Mouse (Mus musculus): ENCODE results near the gene Enpp1.
A peak's percentile ranks its signal among the peaks of the same experiment; 100 is the strongest.

The Enpp1 gene

DNA sequence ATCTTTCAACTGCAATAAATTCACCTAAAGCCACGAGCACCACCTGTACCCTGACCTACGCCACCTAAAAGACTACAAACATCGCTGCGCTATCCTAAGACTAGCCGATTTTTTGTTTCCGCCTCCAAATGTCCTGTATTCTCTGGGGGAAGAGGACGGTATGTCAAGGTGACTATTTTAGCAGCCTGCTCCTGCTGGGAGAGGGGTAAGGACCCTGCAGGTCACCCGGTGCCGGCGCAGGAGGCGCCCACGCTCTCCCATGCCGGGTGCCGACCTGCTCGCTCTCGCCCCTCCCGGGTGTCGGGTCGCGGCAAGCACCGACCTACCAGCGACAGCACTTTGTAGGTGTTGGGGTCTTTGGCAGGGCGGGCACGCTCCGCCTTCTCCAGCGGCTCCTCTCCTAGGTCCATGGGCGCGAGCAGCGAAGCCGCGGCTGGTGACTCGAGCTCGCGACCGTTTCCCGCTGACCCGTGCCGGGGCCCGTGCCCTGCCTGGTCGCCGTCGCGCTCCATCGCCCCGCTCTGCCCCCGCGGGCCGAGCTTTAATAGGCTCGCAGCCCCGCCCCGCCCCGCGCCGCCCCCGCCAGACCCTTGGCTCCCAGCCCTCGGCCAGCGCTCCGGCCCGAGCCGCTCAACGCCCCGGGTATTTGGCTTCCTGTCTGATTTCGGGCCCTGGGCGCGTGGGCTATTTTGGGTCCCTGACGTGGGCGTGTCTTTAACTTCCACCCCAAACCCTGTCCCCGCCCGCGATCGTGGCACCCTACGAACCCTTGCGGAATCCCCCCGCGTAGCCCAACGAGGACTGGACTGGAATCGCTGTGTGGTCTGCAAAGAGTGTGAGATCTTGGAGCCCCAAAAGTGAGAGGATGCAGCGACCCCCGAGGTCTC lies at the start of gene Enpp1:
Gene Enpp1 (minus strand): TSS at position 680 of the 887 bp plus-strand sequence.
- DNase-seq: peak; percentile 56

DNA sequence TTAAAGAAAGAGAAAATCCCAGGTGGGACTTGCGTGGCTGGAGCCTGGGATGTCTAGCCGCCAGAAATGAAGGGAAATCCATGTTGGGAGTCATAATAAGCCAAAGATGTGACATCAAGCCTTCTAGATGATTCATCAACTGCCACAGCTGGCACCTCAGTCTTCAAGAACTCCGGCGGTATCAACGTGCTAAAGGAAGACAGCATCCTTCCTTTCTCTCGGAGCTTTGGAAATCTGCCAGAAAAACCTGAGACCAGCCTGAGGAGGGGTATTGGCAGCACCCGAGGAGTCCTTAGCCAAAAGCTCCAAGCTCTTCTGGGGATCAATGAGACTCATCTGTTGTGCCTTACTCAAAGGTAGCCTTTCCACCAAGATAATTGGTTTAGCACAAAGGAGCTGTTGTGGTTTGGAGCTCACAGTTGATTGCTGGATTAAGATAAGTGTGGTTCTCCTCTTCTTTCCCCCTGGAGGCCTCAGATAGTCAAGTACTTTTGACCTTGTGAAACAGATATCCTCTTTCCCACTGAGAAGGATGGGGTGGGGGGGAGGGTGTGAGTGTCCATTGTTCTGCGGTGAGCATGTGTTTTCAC lies 46.5 kb upstream of the Enpp1 start:
- no peak for DNase-seq

DNA sequence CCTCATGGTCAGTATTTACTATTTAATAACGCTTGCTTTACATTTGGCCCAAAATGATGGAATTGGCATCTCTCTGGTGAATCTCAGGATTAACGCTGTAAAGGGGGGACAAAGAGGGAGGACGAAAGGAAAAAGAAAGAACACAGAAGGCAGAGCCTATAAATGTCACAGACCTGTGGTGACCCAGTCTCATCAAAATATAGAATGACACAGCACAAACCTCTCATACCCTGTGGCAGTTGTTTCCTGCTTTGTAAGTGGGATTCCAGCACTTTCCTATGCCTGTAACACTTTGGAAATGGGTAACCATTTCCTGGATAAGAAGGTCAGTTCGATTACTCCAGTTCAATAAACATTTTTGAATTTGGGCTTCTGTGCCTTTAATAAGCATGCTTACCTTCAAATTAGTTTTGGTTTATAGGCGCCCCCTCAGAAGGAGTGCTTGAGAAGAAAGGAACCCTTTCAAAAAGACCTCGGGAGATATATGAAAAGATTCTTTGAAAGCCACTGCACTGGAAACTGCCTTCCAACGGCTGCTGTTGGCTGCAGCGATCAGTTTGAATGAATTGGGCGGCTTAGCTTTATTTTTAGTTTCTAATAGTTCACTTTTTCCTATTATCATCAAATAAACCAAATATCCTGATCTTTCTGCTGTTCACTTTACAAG lies 43.0 kb upstream of the Enpp1 start:
- no peak for DNase-seq

DNA sequence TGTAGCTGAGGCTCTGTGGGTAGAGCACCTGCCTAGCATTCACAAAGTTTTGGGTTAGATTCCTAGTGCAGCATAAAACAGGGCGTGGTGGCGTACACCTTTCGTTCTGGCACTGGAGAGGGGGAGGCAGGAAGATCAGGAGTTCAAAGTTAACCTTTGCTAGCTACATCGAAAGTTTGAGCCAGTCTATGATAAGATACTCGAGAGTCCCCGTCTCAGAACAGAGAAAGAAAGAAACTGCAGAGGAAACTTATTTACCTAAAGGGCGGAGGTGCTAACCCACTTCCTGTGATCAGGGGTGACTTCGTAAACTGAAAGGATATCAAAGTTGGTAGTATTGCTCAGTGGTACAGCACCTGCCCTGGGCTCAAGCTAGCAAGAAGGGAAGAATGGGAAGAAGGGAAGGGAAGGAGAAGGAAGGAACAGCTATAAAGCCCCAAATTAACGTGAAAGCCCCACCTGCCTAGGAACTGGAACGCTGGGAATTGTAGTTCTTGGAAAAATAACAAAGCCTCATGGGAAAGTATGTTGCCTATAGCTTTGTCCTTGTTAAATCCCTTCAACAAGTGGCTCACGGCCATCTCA lies 42.4 kb upstream of the Enpp1 start:
- DNase-seq: peak; percentile 18

DNA sequence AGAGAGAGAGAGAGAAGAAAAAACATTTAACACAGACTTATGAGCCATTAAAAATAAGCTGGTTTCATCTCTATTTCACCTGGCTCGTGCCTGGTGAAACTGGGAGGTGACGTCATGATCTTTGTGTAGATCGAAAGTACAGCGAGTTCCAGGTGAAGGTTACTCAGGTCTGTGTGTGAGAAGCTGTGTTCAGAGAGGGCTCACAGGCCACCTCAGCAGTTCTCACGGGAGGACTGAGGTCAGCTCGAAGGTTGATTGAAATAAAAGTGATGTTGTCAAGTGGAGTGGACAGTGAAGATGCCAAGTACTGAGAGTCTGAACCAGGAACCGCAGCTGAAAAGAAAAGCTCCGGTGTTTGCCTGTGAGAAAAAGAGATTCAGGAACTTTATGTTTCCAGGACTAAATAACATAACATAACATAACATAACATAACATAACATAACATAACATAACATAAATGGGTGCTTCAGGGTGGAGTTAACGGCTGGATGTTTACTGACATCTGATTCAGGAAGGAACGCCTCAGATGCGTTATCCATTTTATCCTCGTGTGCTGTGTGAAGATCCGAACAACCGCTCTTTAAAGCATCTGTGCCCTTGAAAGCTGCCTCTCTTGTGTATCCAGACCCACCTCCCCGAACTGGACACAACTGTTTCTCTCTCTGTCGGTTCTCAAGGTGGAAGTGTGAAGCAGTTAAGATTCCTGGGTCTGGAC lies 41.7 kb upstream of the Enpp1 start:
- DNase-seq: peak; percentile 30

DNA sequence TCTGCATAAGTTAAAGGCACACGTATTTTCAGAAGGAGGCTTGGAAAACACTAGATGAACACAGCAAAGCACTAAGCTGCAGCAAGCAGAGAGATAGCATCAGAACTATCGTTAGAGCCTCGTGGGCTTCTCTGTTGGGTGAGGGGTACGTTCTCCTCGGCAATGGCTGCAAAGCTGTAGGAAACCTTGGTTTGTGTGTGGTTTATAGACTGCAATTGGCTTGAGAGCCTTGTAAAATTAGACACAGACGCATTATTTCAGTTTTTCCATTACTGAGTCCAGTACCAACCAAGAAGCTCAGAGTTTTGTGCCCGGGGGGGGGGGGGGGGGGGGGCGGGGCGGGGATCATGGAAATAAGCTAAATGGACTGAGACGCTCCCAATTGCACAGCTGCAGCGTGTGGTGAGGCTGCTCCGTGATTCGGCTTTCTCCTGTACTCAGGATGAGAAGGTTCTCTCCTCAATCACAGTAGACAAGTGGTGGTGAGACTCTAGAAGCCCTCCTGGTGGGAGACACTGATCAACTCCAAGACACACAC lies 31.1 kb upstream of the Enpp1 start:
- DNase-seq: no peak

DNA sequence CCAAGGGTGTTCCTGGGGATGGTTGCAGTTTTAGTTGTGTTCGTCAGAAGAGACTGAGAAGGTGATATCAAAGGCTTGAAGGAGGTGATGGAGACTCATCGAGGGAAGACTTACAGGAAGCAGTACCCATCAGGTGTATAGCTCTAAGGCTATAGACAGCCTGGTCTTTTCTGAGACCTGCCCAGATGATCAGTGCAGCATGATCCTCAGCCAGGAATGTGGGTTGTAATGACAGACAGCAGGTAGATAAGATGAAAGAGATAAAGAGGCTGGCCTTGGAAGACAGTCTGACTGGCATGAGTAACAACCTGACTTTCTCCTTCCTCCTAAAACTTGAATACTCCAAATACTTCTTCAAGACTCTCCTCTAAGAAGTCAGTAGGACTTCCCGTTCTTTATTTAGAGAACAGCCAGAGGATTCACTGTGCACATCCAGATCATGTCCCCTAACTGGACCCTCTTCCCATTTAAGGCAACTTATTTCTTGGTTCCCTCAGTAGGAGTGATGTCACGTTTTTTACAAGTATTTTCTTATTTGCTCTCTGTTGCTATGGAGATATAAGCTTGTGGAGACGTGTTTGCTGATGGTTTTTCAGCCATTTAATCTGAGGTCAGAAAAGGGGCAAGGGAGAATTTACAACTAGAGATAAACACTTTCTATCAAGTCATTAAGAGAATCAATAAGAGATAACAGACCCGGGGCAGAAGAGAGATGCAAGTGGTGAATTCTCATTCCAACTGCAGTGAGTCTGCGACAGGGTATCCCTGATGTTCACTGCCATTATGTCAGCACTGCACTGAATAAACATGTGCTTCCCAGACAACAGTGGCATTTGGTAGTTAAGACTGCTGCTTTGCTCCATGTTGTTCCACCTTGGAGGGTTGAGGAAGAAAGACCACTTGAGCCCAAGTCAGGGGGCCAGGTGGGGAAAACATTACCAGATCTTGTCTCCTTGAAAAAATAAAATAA lies 29.6 kb upstream of the Enpp1 start:
- DNase-seq: no peak

DNA sequence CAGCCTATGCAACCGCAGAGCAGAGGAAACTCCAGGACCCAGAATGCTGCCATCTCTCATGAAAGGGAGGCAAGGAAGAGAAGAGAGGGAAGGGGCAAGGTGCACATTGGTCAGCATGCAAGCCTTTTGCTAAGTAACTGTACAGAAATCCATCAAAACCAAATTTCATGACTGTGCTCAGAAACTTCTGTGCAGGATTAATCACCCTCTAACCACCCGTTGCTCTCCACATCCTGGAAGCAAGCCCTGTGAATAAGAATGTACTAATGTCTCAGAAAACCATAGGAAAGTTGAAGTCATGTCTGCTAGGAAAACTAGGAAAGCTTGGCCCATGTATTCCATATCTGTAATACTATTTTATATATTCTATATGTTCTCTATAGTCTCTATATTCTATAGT lies 27.2 kb upstream of the Enpp1 start:
- no peak for DNase-seq

DNA sequence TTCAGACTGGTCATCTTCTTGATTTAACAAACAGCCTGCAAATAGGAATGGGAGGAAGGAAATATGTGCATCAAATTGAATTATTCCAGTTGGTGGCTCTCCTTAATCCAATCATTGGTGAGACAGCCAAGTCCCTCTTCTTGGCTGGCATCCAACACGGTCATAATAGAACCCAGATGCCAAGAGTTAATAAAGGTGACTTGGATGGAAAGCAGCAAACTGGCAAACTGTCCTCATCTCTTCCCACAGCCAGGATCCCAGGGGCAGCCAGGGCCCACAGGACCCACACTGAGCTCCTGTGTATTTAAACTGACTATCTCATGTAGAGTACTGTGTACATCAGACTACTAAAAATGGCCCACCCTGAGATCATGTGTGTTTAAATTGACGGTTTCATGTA lies 26.5 kb upstream of the Enpp1 start:
- DNase-seq: no peak

DNA sequence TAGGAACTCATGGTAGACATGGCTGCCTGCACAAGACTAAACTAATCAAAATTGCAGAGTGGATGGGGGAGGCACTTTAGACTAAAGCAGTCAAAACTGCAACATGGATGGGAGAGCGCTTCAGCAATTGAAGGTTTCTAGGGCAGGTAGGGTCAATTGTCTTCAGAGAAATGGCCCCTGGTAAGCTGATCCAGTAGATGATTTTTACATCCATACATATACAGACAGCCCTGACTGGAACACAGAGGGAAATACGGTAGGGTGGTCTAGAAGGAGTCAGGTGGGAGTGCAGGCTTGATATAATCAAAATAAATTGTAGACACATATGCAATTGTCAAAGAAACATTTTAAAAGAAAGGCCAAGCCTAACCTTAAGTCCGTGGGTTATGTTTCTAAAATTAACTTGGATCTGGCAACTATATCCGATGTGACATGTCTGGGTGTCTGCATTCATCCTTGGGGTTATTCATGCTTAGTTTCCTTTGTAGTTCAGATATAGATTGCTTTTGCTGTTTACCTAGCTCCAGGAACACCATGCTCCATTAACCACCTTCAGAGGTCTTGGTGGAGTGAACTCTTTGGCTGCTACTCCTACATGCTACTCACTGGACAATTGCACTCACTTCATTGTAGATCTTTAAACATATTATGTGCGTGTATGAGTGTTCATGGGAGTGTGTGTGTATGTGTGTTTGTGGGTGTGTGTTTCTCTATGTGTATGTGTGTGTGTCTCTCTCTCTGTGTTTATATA lies 23.2 kb upstream of the Enpp1 start:
- DNase-seq: no peak

DNA sequence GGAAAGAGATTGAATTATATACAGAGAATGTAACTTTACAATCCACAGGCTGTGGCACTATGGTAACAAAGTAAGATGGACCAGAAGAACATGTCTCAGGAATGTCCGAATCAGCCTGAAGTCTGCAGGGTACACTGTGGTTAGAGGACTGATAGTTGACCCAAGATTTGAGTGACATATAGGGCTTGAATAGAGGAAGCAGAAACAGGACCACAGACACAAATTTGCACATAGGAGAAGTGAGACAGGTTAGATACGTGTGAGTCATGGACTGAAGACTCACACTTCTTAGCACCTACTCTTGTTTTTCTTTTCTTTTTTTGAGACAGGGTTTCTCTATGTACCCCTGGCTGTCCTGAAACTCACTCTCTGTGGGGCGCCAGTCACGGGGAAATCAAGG lies 15.5 kb upstream of the Enpp1 start:
- DNase-seq: no peak

DNA sequence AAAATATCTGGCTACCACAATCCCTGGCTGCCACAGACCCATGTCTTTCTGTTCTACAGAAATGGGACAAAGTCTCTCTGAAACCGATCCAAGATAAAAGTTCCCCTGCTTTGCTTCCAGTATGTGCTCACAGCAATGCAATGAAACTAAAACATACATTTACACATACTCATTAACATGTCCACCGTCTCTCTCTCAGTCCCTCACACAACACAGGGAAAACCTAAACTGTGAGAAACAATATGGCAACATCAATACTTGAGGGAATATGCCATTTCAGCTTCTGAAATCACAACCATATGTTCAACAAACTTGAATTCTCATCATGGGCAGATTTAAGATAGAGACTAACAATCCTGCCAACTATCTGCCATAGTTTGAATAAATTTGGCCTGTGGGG lies 13.2 kb upstream of the Enpp1 start:
- DNase-seq: no peak

DNA sequence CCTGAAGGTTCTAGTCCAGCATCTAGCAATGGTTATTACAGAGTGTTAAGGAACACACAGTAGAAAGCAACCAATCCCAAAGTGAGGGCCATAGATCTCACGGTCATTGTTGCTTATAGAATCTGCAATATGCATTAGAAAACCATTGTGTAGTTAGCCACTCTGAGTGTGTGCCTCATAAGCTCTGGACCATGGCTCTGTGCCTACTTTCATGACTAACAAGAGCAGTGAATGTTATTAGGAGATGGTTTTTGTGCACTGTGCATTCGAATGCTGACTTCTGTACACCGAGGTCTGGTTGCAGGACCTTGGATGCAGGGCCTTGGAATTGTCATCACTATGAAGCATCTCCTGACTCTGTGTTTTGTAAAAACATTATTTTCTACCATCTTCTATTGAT lies 9.9 kb upstream of the Enpp1 start:
- DNase-seq: no peak

DNA sequence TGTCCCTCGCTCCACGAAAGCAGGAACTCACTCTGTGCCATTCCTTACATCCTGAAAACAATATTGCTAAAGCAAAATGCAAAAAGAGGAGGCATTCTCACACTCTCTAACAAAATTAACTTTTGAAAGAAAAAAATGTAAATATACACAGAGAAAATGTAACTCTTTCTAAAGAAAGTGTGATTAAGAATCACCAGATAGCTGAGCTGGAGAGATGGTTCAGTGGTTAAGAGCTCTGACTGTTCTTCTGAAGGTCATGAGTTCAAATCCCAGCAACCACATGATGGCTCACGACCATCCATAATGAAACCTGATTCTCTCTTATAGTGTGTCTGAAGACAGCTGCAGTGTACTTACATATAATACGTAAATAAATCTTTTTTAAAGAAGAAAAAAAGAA lies 7.4 kb upstream of the Enpp1 start:
- no peak for DNase-seq

DNA sequence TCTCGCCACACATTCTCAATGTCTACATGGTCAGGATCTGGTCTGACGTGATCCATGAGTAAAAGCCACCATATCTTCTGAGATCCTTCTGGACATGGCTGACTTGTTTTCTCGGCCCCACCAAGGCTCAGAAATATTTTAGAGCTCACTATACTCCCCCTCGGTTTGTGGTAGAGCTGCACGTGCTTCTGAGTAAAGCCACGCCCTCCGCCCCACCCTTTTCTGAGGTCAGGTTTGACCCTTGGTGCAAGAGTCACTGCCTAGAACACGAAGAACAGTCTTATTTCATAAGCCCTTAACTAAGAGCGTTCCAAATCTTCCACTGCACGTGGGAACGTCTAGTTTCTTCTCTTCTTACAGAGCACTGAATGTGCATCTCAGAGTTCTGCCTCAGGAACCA lies 6.8 kb upstream of the Enpp1 start:
- no peak for DNase-seq

DNA sequence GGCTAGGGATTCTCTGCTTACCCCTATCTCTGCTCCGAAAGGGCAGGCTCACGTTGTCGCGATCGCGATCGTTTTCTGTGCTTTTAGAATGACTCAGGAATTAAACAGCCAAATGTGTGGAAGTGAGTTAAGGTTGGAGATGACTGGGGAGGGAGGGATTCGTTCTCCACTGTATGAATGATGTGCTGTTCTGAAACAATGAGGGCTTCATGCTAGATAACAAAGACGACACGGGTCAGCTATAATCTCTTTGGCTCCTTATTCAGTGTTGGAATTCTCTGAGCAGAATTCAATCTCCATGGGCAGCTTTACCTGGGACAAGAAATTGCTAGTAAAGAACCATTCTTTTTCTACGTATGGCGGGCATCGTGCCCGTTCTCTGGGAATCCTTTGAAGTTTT lies 6.1 kb upstream of the Enpp1 start:
- DNase-seq: no peak

DNA sequence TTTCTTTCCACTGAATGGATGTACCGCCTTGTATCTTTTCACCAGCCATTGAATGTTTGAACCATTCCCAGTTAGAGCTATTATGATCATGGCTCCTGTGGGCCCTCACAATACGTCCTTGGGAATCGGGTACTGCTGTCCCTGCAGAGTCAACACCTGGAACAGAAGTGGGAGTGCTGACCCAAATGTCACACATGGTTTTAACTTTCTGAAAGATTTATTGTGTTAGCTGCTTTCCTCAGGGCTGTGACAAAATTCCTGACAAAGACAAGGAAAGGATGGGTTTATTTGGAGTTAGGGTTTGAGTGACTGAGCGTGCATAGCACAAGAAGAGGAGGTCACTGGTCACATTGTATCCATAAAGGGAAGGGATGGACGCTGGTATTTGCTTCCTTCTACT lies 4.3 kb upstream of the Enpp1 start:
- DNase-seq: no peak

DNA sequence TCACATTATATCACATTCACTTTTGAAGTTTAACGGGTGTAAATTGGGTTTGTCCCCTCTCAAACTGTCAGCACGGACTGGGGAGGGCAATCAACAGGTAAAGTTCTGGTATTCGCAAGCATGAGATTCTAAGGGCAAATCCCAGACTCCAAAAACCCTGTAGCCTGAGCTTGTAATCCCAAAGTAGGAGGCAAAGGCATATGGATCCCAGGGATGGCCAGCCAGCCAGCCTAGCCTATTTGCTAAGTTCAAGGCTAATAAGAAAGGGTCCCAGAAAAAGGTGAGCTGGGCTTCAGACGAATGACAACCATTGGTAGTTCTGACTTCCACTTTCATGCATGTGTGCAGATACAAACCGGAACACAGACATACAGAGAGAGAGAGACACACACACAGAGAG lies 942 bp upstream of the Enpp1 start:
- no peak for DNase-seq

DNA sequence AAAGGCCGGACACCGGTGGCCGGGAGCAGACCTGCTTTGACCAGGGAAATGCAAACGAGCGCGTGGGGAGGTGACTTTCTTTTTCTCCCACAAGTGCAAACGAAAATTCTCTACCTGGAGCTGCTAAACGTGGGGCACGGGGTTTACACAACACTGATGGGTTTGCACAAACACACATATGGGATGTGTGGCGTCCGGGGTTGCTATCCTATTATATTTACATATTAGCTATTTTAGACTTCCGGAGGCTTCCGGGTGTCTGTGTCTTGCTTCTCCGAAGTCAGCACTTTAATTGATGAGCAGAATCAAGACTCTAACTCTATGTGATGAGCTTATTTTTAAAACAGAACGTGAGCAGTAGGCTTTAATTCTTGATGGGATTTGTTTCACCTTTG lies 405 bp upstream of the Enpp1 start:
- DNase-seq: no peak

DNA sequence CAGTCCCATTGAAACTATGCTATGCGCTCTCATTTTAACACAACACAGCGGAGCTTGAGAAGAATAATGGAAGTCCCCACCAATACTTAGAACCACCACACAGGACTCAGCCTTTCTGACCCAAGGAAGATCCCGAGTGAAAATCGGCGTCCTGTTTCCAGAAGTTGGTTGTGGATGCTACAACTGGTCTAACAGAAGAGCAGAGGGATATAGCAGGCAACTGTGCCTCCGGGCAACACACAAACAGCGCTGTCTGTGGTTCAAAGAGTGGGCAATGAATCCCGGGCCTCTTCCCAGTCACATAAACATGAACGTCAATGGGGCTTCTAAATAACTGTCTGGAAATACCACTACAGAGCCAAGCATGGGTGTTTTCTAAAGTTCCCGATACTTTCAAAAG lies 888 bp downstream of the Enpp1 start:
- no peak for DNase-seq

DNA sequence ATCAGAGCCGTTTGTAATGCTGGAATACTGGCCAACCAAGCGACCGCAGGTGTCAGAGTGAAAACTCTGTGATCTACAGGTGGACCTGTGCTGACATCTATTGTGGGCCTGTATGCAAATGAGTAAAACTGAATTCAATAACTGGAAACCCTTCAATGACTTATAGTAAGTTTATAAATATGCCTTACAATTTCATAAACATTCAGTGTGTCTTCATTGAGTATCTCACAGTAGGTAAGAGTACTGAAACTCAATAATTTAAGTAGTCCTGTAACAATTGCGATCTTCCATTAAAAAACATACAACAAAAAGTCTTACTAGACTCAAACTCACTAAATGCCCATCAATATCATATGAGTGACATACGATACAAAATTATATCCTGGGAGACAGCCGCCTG lies 1.6 kb downstream of the Enpp1 start:
- DNase-seq: no peak

Measured in lung, postnatal 36 days (tissue).